Mouse (Mus musculus) bone marrow macrophage, adult 2 months (primary cell): ENCODE data around the gene Nsrp1.

Experiments
- CTCF ChIP-seq: IDR thresholded peaks from 2 replicates; pipeline ENCODE4 v1.5.1; 2012; ENCODE audit warnings: low read depth, mild to moderate bottlenecking, low read length, moderate library complexity
- POLR2A ChIP-seq: IDR thresholded peaks from 2 replicates; pipeline ENCODE4 v1.6.1; 2012; ENCODE audit warnings: mild to moderate bottlenecking, low read depth, low read length, borderline replicate concordance

GRCm38 (mm10) chr11:77089162-77089561 lies 10.9 kb upstream of the Nsrp1 start:
- TF ChIP-seq CTCF (no peak), POLR2A (no peak)
